Mouse (Mus musculus) megakaryocyte, embryonic 14.5 days (primary cell): Measurements from ENCODE around the gene Maged1. TPM values are rescaled to one million over a fixed set of nuclear protein-coding genes. Genes with fewer than 3 reads are reported as not detected.
"Not testable (repeated sequence)": the region's sequence is repeated elsewhere in the genome, so short reads cannot be mapped to it uniquely, and the experiment has no call there.

Experiments used
- H3K27me3 ChIP-seq: replicated peaks from 2 replicates; pipeline ENCODE3; 2012; ENCODE audit warnings: inconsistent platforms
- H3K36me3 ChIP-seq: replicated peaks from 2 replicates; pipeline ENCODE3; 2012; ENCODE audit warnings: low read length, inconsistent platforms, mixed read lengths
- H3K4me1 ChIP-seq: 2 replicates; pipeline ENCODE4 v1.6.1; 2012; ENCODE audit warnings: inconsistent platforms
- H3K4me3 ChIP-seq: replicated peaks from 2 replicates; pipeline ENCODE3; 2012; ENCODE audit warnings: moderate library complexity, mild to moderate bottlenecking, inconsistent platforms
- H3K9me3 ChIP-seq: 2 replicates; pipeline ENCODE4 v1.6.1; 2012; ENCODE audit warnings: inconsistent platforms
- FLI1 ChIP-seq: IDR thresholded peaks from 2 replicates; pipeline ENCODE4 v1.6.1; 2012; ENCODE audit warnings: low read length, inconsistent platforms, mixed read lengths
- GATA1 ChIP-seq: IDR thresholded peaks from 3 replicates; pipeline ENCODE4 v1.6.1; 2012; ENCODE audit warnings: mixed read lengths, low read length, inconsistent platforms, borderline replicate concordance
- polyA plus RNA-seq: library from polyadenylated mRNA; stranded (reverse); fragments of >175 nt; gene quantifications from 2 replicates; pipeline ENCODE4 v1.2.3, GENCODE M21; 2012; ENCODE audit warnings: low replicate concordance; ENCODE audit not compliant: insufficient read depth

Maged1 gene
- polyA plus RNA-seq, 1 experiment, result 4.3 TPM

DNA sequence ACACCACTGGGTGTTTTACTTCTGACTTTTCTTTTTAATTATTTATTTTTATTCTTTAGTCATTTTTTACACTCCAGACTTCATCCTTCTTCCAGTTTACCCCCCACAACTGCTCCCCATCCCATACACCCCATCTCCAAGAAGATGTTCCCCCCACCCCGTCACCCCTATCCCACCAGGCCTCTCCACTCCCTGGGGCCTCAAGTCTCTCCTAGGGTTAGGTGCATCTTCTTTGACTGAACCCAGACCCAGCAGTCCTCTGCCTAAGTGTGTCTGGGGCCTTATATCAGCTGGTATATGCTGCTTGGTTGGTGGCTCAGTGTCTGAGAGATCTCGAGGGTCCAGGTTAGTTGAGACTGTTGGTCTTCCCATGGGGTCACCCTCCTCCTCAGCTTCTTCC lies 7.6 kb downstream of the Maged1 start:
- no peak overlapping the region for H3K4me3 ChIP-seq
- peaks cover 34% of the 10 kb centered on the region for H3K27me3 ChIP-seq
- H3K9me3 ChIP-seq, result no peaks in the 10 kb centered on the region
- TF ChIP-seq GATA1 (no peak), FLI1 (no peak)
- H3K4me1 ChIP-seq, result no peaks in the 10 kb centered on the region
- H3K36me3 ChIP-seq, result no peaks in the 10 kb centered on the region

DNA sequence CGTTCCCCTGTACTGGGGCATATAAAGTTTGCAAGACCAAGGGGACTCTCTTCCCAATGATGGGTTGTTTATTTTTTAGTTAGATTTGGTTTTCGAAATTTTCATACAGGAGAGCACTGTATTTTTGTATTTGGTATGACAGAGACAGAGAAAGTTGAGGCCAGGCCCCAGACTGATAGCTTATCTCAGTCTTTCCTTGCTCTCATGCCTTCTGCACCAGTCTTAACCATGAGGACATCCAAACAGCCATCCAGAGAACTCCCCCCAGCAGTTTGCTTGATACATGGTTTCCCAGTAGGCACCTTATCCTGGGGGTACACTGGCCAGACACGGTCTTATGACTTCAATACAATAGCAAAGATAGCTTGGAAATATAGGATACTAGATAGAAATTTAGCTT lies 11.6 kb downstream of the Maged1 start:
- no peaks in the 10 kb centered on the region for H3K36me3 ChIP-seq
- H3K4me1 ChIP-seq, result no peaks in the 10 kb centered on the region
- H3K9me3 ChIP-seq, result peaks cover 11% of the 10 kb centered on the region
- H3K27me3 ChIP-seq, result peaks cover 20% of the 10 kb centered on the region
- TF ChIP-seq FLI1 (no peak), GATA1 (no peak)
- no peak overlapping the region for H3K4me3 ChIP-seq

DNA sequence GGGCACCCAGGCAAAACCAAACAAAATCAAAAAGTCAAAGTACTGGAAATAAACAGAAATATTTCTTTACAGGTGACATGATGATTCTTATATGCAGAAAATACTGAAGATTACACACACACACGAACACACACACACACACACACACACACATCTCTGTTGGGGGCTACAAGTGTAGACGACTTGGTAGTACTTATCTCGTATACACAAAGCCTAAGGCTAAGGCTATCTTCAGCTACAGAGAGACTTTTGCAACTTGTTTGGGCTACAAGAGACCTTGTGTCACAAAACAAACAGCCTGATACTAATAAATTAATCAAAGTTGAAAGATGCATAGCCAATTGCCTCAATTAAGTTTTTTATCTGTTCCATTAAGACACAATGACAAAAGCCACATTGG lies 19.8 kb downstream of the Maged1 start:
- H3K4me1 ChIP-seq, result no peaks in the 10 kb centered on the region
- H3K9me3 ChIP-seq, result peaks cover 13% of the 10 kb centered on the region
- peaks cover 8% of the 10 kb centered on the region for H3K27me3 ChIP-seq
- no peak overlapping the region for H3K4me3 ChIP-seq
- no peak for TF ChIP-seq GATA1
- TF ChIP-seq FLI1, result no peak
- no peaks in the 10 kb centered on the region for H3K36me3 ChIP-seq

DNA sequence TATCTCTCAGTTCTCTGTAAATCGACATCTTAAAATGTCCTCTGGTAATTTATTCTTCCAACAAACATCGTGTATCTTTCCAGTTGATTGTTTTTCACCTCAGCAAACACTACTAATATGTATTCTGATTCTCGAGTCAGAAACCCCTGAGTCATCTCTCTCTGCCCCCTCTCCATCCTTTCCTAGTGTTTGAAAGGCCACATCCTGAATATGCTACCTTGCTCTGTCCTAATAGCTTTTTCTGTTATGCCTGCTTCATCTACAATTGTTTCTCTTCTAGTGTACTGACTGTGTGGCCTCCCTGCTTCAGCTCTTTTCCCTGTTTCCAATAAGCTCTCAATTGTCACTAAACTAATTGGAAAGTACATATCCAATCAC lies 33.5 kb downstream of the Maged1 start:
- H3K9me3 ChIP-seq, result peaks cover 6% of the 10 kb centered on the region; the same call in 1 of the 2 replicates
- H3K4me1 ChIP-seq, result no peaks in the 10 kb centered on the region
- H3K27me3 ChIP-seq, result peaks cover 16% of the 10 kb centered on the region
- no peak overlapping the region for H3K4me3 ChIP-seq
- TF ChIP-seq FLI1 (no peak), GATA1 (no peak)
- no peaks in the 10 kb centered on the region for H3K36me3 ChIP-seq

DNA sequence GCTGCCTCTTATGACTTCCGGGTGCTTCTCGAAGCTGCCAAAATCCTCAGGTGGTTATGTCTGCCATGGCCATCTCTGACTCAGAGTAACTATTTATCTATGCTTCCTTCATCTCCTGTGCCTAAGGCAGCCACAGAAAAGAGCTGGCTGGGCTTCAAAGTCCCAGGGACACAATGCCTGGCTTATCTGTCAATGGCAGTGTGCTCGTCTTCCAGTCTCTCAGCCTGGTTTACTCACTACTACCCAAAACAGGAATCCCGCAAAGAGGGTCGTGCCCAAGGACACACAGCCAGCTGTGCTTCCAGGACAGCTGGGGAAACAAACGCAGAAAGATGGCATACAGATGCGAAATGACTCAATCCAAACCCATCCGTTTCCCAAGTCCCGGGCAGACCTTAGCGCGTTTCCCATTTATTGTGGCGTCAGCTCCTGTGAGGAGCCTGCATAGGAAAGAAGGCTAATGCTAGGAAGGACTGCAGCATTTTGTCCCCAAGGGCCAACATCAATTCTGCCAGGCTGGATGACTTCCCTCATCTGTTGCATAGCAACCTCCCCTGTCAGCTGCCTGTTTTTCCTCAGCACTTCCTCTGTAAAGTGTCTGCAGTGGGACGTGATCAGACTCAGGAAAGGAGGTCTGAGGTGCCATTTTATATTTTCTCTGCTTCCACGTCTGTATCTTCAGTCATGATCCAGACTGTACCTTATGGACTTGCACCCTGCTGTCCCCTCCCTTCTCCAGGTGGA lies 34.1 kb downstream of the Maged1 start:
- not testable (repeated sequence) for H3K9me3 ChIP-seq, H3K4me1 ChIP-seq, H3K36me3 ChIP-seq, H3K4me3 ChIP-seq
- peaks cover 17% of the 10 kb centered on the region for H3K27me3 ChIP-seq

DNA sequence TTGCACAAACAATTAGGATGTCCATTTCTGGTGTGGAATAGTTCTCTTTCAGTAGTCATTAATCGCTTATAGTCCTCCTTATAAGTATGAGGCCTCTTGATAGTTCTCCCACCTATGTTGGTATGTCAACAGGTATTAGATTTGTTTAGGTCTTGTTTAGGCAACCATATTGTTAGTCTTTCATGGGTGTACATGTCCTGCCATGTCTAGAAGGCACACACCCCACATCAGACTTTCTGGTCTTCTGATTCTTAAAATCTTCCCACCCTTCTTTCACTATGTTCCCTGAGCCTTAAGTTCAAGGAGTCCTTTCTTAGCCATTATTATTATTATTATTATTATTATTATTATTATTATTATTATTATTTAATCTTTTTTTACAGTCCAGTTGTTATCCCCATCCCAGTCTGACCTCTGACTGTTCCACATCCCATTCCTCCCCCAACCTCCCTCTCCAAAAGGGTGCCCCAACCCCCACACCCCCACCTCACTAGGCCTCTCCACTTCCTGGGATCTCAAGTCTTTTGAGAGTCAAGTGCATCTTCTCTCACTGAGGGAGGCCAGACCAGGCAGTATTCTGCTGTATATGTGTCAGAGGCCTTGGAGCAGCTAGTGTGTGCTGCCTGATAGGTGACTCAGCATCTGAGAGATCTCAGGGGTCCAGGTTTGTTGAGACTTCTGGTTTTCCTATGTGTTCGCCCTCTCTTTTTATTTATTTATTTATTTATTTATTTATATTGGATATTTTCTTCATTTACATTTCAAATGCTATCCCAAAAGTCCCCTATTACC lies 55.7 kb downstream of the Maged1 start:
- TF ChIP-seq FLI1 (no peak), GATA1 (no peak)
- peaks cover 13% of the 10 kb centered on the region for H3K27me3 ChIP-seq
- no peak overlapping the region for H3K4me3 ChIP-seq
- no peaks in the 10 kb centered on the region for H3K4me1 ChIP-seq
- H3K9me3 ChIP-seq, result no peaks in the 10 kb centered on the region
- H3K36me3 ChIP-seq, result no peaks in the 10 kb centered on the region

Other genes with a start within 250 kb of the Maged1 start
- gene Fam90a1b, start 175.4 kb downstream of the Maged1 start, polyA plus RNA-seq, result not detected in 2 replicates
- 1.0 TPM in 1 of 2 replicates, not detected in the other for gene Apoo, start 175.0 kb downstream of the Maged1 start, polyA plus RNA-seq
- gene Gspt2, start 93.9 kb upstream of the Maged1 start, polyA plus RNA-seq, result 1.2 and 2.6 TPM in 2 replicates
- gene Zxdb, start 182.4 kb upstream of the Maged1 start, polyA plus RNA-seq, result 0.07 TPM in 1 of 2 replicates, not detected in the other